ENCODE assay signal across 9 mouse cellular contexts in the genomic region with DNA sequence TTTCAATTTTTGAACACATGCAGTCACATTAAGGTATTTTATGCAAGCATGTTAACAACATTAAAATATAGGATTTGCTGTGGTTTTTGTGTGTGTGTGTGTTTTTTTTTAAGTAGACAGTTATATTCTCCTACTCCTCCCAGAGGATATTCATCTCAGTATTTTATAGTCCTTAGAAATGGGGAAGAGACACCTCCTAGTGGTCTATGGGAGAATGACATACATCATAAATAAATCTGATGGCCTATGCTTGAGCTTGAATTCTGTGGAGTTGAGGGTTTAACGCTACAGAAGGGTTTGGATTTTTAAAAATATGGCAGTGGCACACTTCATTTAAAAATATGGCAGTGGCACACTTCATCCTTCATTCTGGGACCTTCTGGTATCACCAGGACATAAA. TPM values are rescaled to one million over a fixed set of nuclear protein-coding genes. Genes with fewer than 3 reads are reported as not detected.
A peak's percentile ranks its signal among the peaks of the same experiment; 100 is the strongest.
DNase-seq lines count a peak whose midpoint lies in the region; ATAC-seq lines count a peak whose summit lies in the region.
"Had no signal": no experiment of that assay in that cellular context is flagged by ENCODE, and none has a peak within 500 bp of the region (broad histone marks: within the 10 kb centered on the region; RNA-seq: fewer than 3 reads in every experiment).

No protein-coding gene starts in this region.

- peak; percentile 65 for DNase-seq in cerebellum, adult 9-10 months
- DNase-seq in cerebellum, postnatal 25 days, result no peak
- DNase-seq in left cerebral cortex, adult 11 months (ENCODE audit: low spot score), result peak; percentile 59
- no peak for DNase-seq in left cerebral cortex, postnatal 4 days
- DNase-seq in ZHBTc4 (ENCODE audit: low read depth, low spot score), result peak; percentile 45
- no peak for DNase-seq in kidney, adult 8-10 months
- DNase-seq in ovary, postnatal 36 days (ENCODE audit: low spot score), result no peak
- DNase-seq: kidney, adult 18-20 months had no signal

- ATAC-seq in megakaryocyte progenitor cell, adult 5-6 weeks (replicated peaks; ENCODE audit: poor library complexity), result peak; percentile 55; the same call in 1 of the 2 replicates

- intact Hi-C loops in left cerebral cortex, postnatal 4 days (cut with DNase I), result loop anchor here (2.0 kb wide), 1 partner anchor 153 kb away; no protein-coding TSS in a partner anchor

RNA-seq across cellular contexts. Expression of gene Tgm3, which starts 46.0 kb away (rescaled TPM):
- total RNA-seq in left cerebral cortex, postnatal 4 days (2021), result 1 to 10 TPM; 2.3 to 2.4 TPM
- 0.15 and 0.44 TPM in 2 replicates for total RNA-seq in megakaryocyte progenitor cell, adult 5-6 weeks (2015)
- total RNA-seq in megakaryocyte progenitor cell, adult 5-6 weeks (2017), result 0.04 and 0.17 TPM in 2 replicates

RNA-seq across cellular contexts. Expression of gene Tgm6, which starts 54.1 kb away (rescaled TPM):
- under 1 TPM; 0.36 to 0.60 TPM for total RNA-seq in left cerebral cortex, postnatal 4 days (2021)
- not detected in 2 replicates for total RNA-seq in megakaryocyte progenitor cell, adult 5-6 weeks (2015)
- total RNA-seq in megakaryocyte progenitor cell, adult 5-6 weeks (2017), result not detected in 2 replicates

Comparison
In these comparisons a context has a peak if more than half of its experiments do, and no peak if none do; other contexts are left out.
1. DNase-seq: peak in cerebellum, adult 9-10 months (single experiment), left cerebral cortex, adult 11 months (single experiment) and ZHBTc4 (single experiment); none in cerebellum, postnatal 25 days (0 of 2), left cerebral cortex, postnatal 4 days (single experiment), kidney, adult 8-10 months (0 of 2) and ovary, postnatal 36 days (single experiment).